Mouse (Mus musculus) hindbrain, postnatal 0 days (tissue): ENCODE measurements around the gene Kif6. TPM values are rescaled to one million over a fixed set of nuclear protein-coding genes. Genes with fewer than 3 reads are reported as not detected.

Experiments used
- ATAC-seq: fragments of 200-750 bp; cut with Nextera tagmentation; 2 replicates; pipeline ENCODE4 v1.8.0; 2017; ENCODE audit warnings: mild to moderate bottlenecking, moderate TSS enrichment, moderate library complexity
- DNase-seq: peaks from one replicate; pipeline ENCODE4 v3.0.0-alpha.2; 2015; ENCODE audit warnings: low spot score
- H3K27ac ChIP-seq: fragments of 300-500 bp; sonication (generic); 2 replicates; pipeline ENCODE4 v1.5.1; 2014; ENCODE audit warnings: mild to moderate bottlenecking
- H3K27me3 ChIP-seq: fragments of 300-500 bp; sonication (generic); 2 replicates; pipeline ENCODE4 v1.6.1; 2014; ENCODE audit warnings: low read length, mixed read lengths; ENCODE audit not compliant: insufficient read depth
- H3K36me3 ChIP-seq: fragments of 300-500 bp; sonication (generic); 2 replicates; pipeline ENCODE4 v1.6.1; 2014; ENCODE audit warnings: low read length, mixed read lengths; ENCODE audit not compliant: insufficient read depth
- H3K4me1 ChIP-seq: fragments of 300-500 bp; sonication (generic); 2 replicates; pipeline ENCODE4 v1.6.1; 2014; ENCODE audit warnings: antibody characterized with exemption, low read length, mixed read lengths; ENCODE audit not compliant: insufficient read depth
- H3K4me2 ChIP-seq: fragments of 300-500 bp; sonication (generic); 2 replicates; pipeline ENCODE4 v1.6.1; 2014; ENCODE audit warnings: low read depth, mild to moderate bottlenecking, low read length, moderate library complexity, mixed read lengths
- H3K4me3 ChIP-seq: fragments of 300-500 bp; sonication (generic); 2 replicates; pipeline ENCODE4 v1.5.1; 2014; ENCODE audit warnings: low read length
- H3K9ac ChIP-seq: fragments of 300-500 bp; sonication (generic); replicated peaks from 2 replicates; pipeline ENCODE4 v1.6.1; 2014; ENCODE audit warnings: mild to moderate bottlenecking, low read length, moderate library complexity, mixed read lengths
- H3K9me3 ChIP-seq: fragments of 300-500 bp; sonication (generic); 2 replicates; pipeline ENCODE4 v1.6.1; 2016; ENCODE audit warnings: low read length, mixed read lengths
- CTCF ChIP-seq: IDR thresholded peaks from 2 replicates; pipeline ENCODE4 v1.5.1; 2016; ENCODE audit warnings: antibody characterized with exemption, control low read depth, low read depth
- WGBS: fragments of 180-500 bp; shearing (Covaris S2); extraction: QIAGEN DNeasy Blood & Tissue Kit; methylation state at CpG from one replicate; pipeline ENCODE4 v1.1.7; 2014; 5-methylcytosine and 5-hydroxymethylcytosine counted together
- polyA plus RNA-seq: library from polyadenylated mRNA; unstranded; fragments of >200 nt; fragmentation: Nextera tagmentation; extraction: Ambion mirVana; gene quantifications from 2 replicates; pipeline ENCODE4 v1.2.1, GENCODE M21; 2015
- total RNA-seq: library from RNA; depleted of rRNA; stranded (reverse); fragments of >200 nt; gene quantifications from 2 replicates; pipeline ENCODE4 v1.2.3, GENCODE M21; 2014; rRNA removed

Kif6 gene
- total RNA-seq (1.8 and 2.6 TPM in 2 replicates), polyA plus RNA-seq (1.5 and 2.2 TPM in 2 replicates)

GRCm38 (mm10) chr17:49614577-49615235, at the start of gene Kif6:
Kif6 (plus strand) TSS chr17:49615136.
- Histone ChIP-seq H3K9ac (peak within 1 kb of the TSS; percentile 53), H3K4me3 (peak within 1 kb of the TSS; percentile 59), H3K27ac (no peak within 1 kb of the TSS; the same call in 1 of the 2 replicates), H3K9me3 (no peaks in the 10 kb centered on the region), H3K27me3 (no peaks in the 10 kb centered on the region), H3K4me1 (no peaks in the 10 kb centered on the region), H3K4me2 (peak within 1 kb of the TSS; percentile 99), H3K36me3 (no peaks in the 10 kb centered on the region)
- DNase-seq (peak; percentile 91), ATAC-seq (peak; percentile 97)
- TF ChIP-seq CTCF, result no peak
- 1% methylated on average over 27 of the region's 27 CpGs for WGBS

DNA sequence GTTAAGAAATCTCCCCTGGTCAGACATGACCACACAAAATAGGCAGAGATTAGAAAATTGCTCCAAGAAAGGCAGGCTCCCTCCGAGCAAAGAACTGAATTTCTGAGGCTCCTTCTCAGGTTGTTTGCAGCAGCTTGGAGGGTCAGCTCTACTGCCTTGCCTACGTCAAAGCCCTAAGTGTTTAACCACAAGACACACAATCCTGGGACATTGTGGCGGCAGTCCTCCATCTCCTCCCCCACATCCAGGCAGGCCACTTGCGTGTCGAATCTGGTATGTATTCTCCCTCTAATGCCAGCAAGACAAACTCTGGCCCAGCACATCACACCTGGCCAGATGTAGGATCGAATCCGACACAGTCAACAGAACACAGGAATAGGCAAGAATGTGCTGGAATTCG, 46.2 kb upstream of the Kif6 start:
- Histone ChIP-seq H3K4me3 (no peak overlapping the region), H3K27ac (no peak overlapping the region), H3K27me3 (no peaks in the 10 kb centered on the region), H3K4me2 (no peak overlapping the region), H3K36me3 (no peaks in the 10 kb centered on the region), H3K9me3 (no peaks in the 10 kb centered on the region), H3K4me1 (no peaks in the 10 kb centered on the region), H3K9ac (no peak overlapping the region)
- ATAC-seq (no peak), DNase-seq (no peak)
- 81% methylated on average over 8 of the region's 8 CpGs for WGBS
- TF ChIP-seq CTCF, result no peak

DNA sequence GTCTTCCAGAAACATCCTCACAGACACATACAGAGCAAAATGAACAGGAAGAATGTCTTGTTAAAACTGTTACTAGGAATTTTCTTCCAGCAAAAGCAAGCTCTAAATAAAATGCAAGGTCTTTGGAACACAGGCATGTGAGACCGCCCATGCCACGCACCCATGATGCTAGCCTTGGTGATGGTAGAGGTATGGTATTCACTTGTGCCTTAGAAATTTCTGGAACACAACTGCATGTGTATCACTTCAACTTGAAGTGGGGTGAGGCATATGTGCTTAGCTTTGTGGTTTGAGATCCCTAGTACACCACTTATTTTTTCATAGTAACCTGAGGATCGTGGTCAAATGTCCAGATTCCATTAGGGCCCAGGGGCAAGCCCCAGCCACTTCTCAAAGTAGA, 37.6 kb upstream of the Kif6 start:
- H3K4me1 ChIP-seq, result no peaks in the 10 kb centered on the region
- no peaks in the 10 kb centered on the region for H3K27me3 ChIP-seq
- no peak overlapping the region for H3K4me3 ChIP-seq
- WGBS, result 93% methylated on average over 3 of the region's 3 CpGs
- no peak overlapping the region for H3K27ac ChIP-seq
- H3K36me3 ChIP-seq, result no peaks in the 10 kb centered on the region
- DNase-seq (no peak), ATAC-seq (no peak)
- H3K9ac ChIP-seq, result no peak overlapping the region
- no peak for TF ChIP-seq CTCF
- no peak overlapping the region for H3K4me2 ChIP-seq
- H3K9me3 ChIP-seq, result no peaks in the 10 kb centered on the region; the same call in 1 of the 2 replicates

- H3K9me3 ChIP-seq, result no peaks in the 10 kb centered on the region
- H3K9ac ChIP-seq, result no peak overlapping the region
- no peak overlapping the region for H3K4me3 ChIP-seq
- no peaks in the 10 kb centered on the region for H3K4me1 ChIP-seq
- no peak overlapping the region for H3K4me2 ChIP-seq
- no peaks in the 10 kb centered on the region for H3K36me3 ChIP-seq
- no peak overlapping the region for H3K27ac ChIP-seq
- 78% methylated on average over 11 of the region's 11 CpGs for WGBS
- ATAC-seq (no peak), DNase-seq (no peak)
- no peak for TF ChIP-seq CTCF
- H3K27me3 ChIP-seq, result no peaks in the 10 kb centered on the region
These were observed 32.5 kb upstream of the Kif6 start for GRCm38 (mm10) chr17:49582471-49582870.

DNA sequence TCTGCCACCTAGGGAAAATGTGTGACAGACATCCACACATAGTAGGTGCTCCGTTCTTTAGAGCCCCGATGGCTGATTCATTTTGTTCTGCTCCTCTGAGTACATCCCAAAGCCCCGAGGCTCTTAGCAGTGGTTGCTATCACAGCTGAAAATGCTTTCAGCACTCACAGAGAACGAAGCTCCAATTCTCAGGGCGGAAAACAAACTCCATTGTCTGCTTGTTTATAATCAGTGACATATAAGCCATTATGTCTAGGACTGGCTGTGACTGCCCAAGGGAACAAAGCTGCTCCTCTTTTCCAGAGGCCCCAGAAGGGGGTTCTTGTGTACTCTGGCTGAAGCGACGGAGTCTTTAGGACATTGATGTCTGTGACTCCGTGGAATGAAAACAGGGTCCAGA, 24.9 kb upstream of the Kif6 start:
- Histone ChIP-seq H3K36me3 (no peaks in the 10 kb centered on the region), H3K4me1 (no peaks in the 10 kb centered on the region), H3K9ac (no peak overlapping the region), H3K27ac (no peak overlapping the region), H3K4me3 (no peak overlapping the region), H3K27me3 (no peaks in the 10 kb centered on the region), H3K9me3 (no peaks in the 10 kb centered on the region), H3K4me2 (no peak overlapping the region)
- TF ChIP-seq CTCF, result no peak
- WGBS, result 24% methylated on average over 8 of the region's 8 CpGs
- DNase-seq, result peak; percentile 11
- peak; percentile 68; the same call in 1 of the 2 replicates for ATAC-seq

DNA sequence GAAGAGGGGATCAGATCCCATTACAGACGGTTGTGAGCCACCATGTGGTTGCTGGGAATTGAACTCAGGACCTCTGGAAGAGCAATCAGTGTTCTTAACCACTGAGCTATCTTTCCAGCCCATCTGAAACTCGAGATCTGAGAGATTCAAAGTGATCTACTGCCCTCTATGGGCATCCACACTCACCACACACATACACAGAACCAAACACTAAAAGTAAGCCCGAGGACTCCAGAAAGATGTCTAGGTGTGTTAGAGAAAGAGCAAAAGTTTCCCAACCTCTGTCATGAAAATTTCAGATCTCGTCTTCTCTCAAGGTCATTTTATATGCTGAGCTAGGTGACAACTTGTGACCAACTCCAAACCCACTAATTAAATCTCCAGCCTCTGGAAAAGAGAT, 9.5 kb upstream of the Kif6 start:
- no peak for ATAC-seq
- Histone ChIP-seq H3K27ac (no peak overlapping the region), H3K9ac (no peak overlapping the region), H3K4me2 (no peak overlapping the region), H3K27me3 (no peaks in the 10 kb centered on the region), H3K4me3 (no peak overlapping the region), H3K36me3 (no peaks in the 10 kb centered on the region), H3K9me3 (no peaks in the 10 kb centered on the region), H3K4me1 (no peaks in the 10 kb centered on the region)
- WGBS, result 81% methylated on average over 4 of the region's 4 CpGs
- TF ChIP-seq CTCF, result no peak
- no peak for DNase-seq

GRCm38 (mm10) chr17:49607351-49608027, 7.4 kb upstream of the Kif6 start:
- Histone ChIP-seq H3K9ac (no peak overlapping the region), H3K4me1 (no peaks in the 10 kb centered on the region), H3K27me3 (no peaks in the 10 kb centered on the region), H3K27ac (no peak overlapping the region), H3K4me3 (no peak overlapping the region), H3K4me2 (no peak overlapping the region), H3K36me3 (no peaks in the 10 kb centered on the region), H3K9me3 (no peaks in the 10 kb centered on the region)
- no peak for TF ChIP-seq CTCF
- WGBS, result 24% methylated on average over 7 of the region's 7 CpGs
- DNase-seq, result peak; percentile 26
- 0 out of 2 replicates have a peak, but pooled peaks have one; percentile 59 for ATAC-seq
